Mouse (Mus musculus) forebrain, embryonic 11.5 days (tissue): ENCODE data around the gene Tcf20. TPM values are rescaled to one million over a fixed set of nuclear protein-coding genes. Genes with fewer than 3 reads are reported as not detected.

Experiments
- ATAC-seq: fragments of 200-750 bp; cut with Nextera tagmentation; replicated peaks from 2 replicates; pipeline ENCODE4 v1.8.0; 2017; ENCODE audit warnings: moderate TSS enrichment; ENCODE audit not compliant: low FRiP score
- DNase-seq: peaks from one replicate; pipeline ENCODE4 v3.0.0-alpha.2; 2017; ENCODE audit warnings: low spot score
- H3K27ac ChIP-seq: fragments of 300-500 bp; sonication (generic); 2 replicates; pipeline ENCODE4 v1.5.1; 2014; ENCODE audit warnings: low read depth, low read length
- H3K27me3 ChIP-seq: fragments of 300-500 bp; sonication (generic); 2 replicates; pipeline ENCODE4 v1.6.1; 2014; ENCODE audit warnings: mild to moderate bottlenecking, low read length, mixed read lengths; ENCODE audit not compliant: control insufficient read depth, insufficient read depth
- H3K36me3 ChIP-seq: fragments of 300-500 bp; sonication (generic); 2 replicates; pipeline ENCODE4 v1.6.1; 2014; ENCODE audit warnings: mild to moderate bottlenecking, low read length, moderate library complexity, mixed read lengths; ENCODE audit not compliant: control insufficient read depth, insufficient read depth
- H3K4me1 ChIP-seq: fragments of 300-500 bp; sonication (generic); replicated peaks from 2 replicates; pipeline ENCODE4 v1.6.1; 2014; ENCODE audit warnings: low read length, mixed read lengths; ENCODE audit not compliant: control insufficient read depth, insufficient read depth
- H3K4me2 ChIP-seq: fragments of 300-500 bp; sonication (generic); 2 replicates; pipeline ENCODE4 v1.6.1; 2014; ENCODE audit warnings: low read depth, mild to moderate bottlenecking, low read length, moderate library complexity, mixed read lengths; ENCODE audit not compliant: severe bottlenecking
- H3K4me3 ChIP-seq: fragments of 300-500 bp; sonication (generic); 2 replicates; pipeline ENCODE4 v1.5.1; 2014; ENCODE audit warnings: low read depth, low read length
- H3K9ac ChIP-seq: fragments of 300-500 bp; sonication (generic); 2 replicates; pipeline ENCODE4 v1.6.1; 2014; ENCODE audit warnings: low read length
- H3K9me3 ChIP-seq: fragments of 300-500 bp; sonication (generic); 2 replicates; pipeline ENCODE4 v1.6.1; 2016; ENCODE audit warnings: low read length, mixed read lengths; ENCODE audit not compliant: control insufficient read depth
- WGBS: fragments of 180-500 bp; shearing (Covaris S2); extraction: QIAGEN DNeasy Blood & Tissue Kit; methylation state at CpG from one replicate; pipeline ENCODE4 v1.1.7; 2014; 5-methylcytosine and 5-hydroxymethylcytosine counted together
- polyA plus RNA-seq: library from polyadenylated mRNA; unstranded; fragments of >200 nt; fragmentation: Nextera tagmentation; extraction: Ambion mirVana; gene quantifications from 2 replicates; pipeline ENCODE4 v1.2.1, GENCODE M21; 2014

Tcf20 gene
- polyA plus RNA-seq, 1 experiment from 2014 or later: 12.6 TPM

GRCm38 (mm10) chr15:82822347-82822746 is 165.3 kb downstream of the Tcf20 start:
- H3K36me3 ChIP-seq: no peaks in the 10 kb centered on the region
- no peak for ATAC-seq
- DNase-seq: no peak
- 82% methylated on average over 3 of the region's 4 CpGs for WGBS
- peaks cover 2% of the 10 kb centered on the region; the same call in 1 of the 2 replicates for H3K4me1 ChIP-seq
- H3K4me2 ChIP-seq: no peak overlapping the region
- H3K27me3 ChIP-seq: no peaks in the 10 kb centered on the region
- H3K27ac ChIP-seq: no peak overlapping the region
- no peaks in the 10 kb centered on the region for H3K9me3 ChIP-seq
- H3K4me3 ChIP-seq: no peak overlapping the region
- H3K9ac ChIP-seq: no peak overlapping the region

- H3K4me3 ChIP-seq: no peak overlapping the region
- no peak overlapping the region for H3K27ac ChIP-seq
- H3K36me3 ChIP-seq: no peaks in the 10 kb centered on the region
- H3K4me2 ChIP-seq: no peak overlapping the region
- ATAC-seq (no peak), DNase-seq (no peak)
- H3K4me1 ChIP-seq: peaks cover 2% of the 10 kb centered on the region; the same call in 1 of the 2 replicates
- no peaks in the 10 kb centered on the region for H3K9me3 ChIP-seq
- H3K27me3 ChIP-seq: no peaks in the 10 kb centered on the region
- no peak overlapping the region for H3K9ac ChIP-seq
- WGBS: 75% methylated on average over 1 of the region's 1 CpGs
Observed at GRCm38 (mm10) chr15:82821657-82822056, 166.0 kb downstream of the Tcf20 start.

GRCm38 (mm10) chr15:82815296-82815695 is 172.4 kb downstream of the Tcf20 start:
- Histone ChIP-seq H3K4me2 (no peak overlapping the region), H3K36me3 (no peaks in the 10 kb centered on the region), H3K9me3 (no peaks in the 10 kb centered on the region), H3K4me1 (no peaks in the 10 kb centered on the region), H3K9ac (no peak overlapping the region), H3K27ac (no peak overlapping the region), H3K4me3 (no peak overlapping the region), H3K27me3 (no peaks in the 10 kb centered on the region)
- ATAC-seq (no peak), DNase-seq (no peak)
- WGBS: 90% methylated on average over 4 of the region's 4 CpGs

GRCm38 (mm10) chr15:82814806-82815205 is 172.9 kb downstream of the Tcf20 start:
- no peak for ATAC-seq
- no peak overlapping the region for H3K4me2 ChIP-seq
- H3K36me3 ChIP-seq: no peaks in the 10 kb centered on the region
- H3K27ac ChIP-seq: no peak overlapping the region
- no peaks in the 10 kb centered on the region for H3K9me3 ChIP-seq
- H3K4me3 ChIP-seq: no peak overlapping the region
- no peaks in the 10 kb centered on the region for H3K27me3 ChIP-seq
- 71% methylated on average over 4 of the region's 4 CpGs for WGBS
- DNase-seq: peak; percentile 71
- H3K9ac ChIP-seq: no peak overlapping the region
- H3K4me1 ChIP-seq: no peaks in the 10 kb centered on the region

GRCm38 (mm10) chr15:82814321-82814720 is 173.4 kb downstream of the Tcf20 start:
- Histone ChIP-seq H3K4me2 (no peak overlapping the region), H3K4me3 (no peak overlapping the region), H3K4me1 (no peaks in the 10 kb centered on the region), H3K36me3 (no peaks in the 10 kb centered on the region; the same call in 1 of the 2 replicates), H3K9me3 (no peaks in the 10 kb centered on the region), H3K27ac (no peak overlapping the region), H3K27me3 (no peaks in the 10 kb centered on the region), H3K9ac (no peak overlapping the region)
- DNase-seq: no peak
- 90% methylated on average over 7 of the region's 7 CpGs for WGBS
- no peak for ATAC-seq

GRCm38 (mm10) chr15:82810556-82810955 is 177.1 kb downstream of the Tcf20 start:
- 96% methylated on average over 1 of the region's 1 CpGs for WGBS
- H3K36me3 ChIP-seq: no peaks in the 10 kb centered on the region; the same call in 1 of the 2 replicates

GRCm38 (mm10) chr15:82809511-82809910 is 178.2 kb downstream of the Tcf20 start:
- Histone ChIP-seq H3K27me3 (no peaks in the 10 kb centered on the region), H3K27ac (no peak overlapping the region), H3K4me3 (no peak overlapping the region), H3K4me1 (no peaks in the 10 kb centered on the region), H3K9ac (no peak overlapping the region), H3K9me3 (no peaks in the 10 kb centered on the region), H3K4me2 (no peak overlapping the region), H3K36me3 (no peaks in the 10 kb centered on the region; the same call in 1 of the 2 replicates)
- WGBS: 85% methylated on average over 6 of the region's 6 CpGs
- no peak for ATAC-seq
- no peak for DNase-seq

More at GRCm38 (mm10) chr15:82810556-82810955, 177.1 kb downstream of the Tcf20 start:
- no peaks in the 10 kb centered on the region for H3K9me3 ChIP-seq
- no peaks in the 10 kb centered on the region for H3K27me3 ChIP-seq
- H3K9ac ChIP-seq: no peak overlapping the region
- no peak overlapping the region for H3K27ac ChIP-seq
- DNase-seq: no peak
- ATAC-seq: no peak
- no peaks in the 10 kb centered on the region for H3K4me1 ChIP-seq
- no peak overlapping the region for H3K4me3 ChIP-seq
- H3K4me2 ChIP-seq: no peak overlapping the region

GRCm38 (mm10) chr15:82806969-82807763 is 180.5 kb downstream of the Tcf20 start:
- no peak overlapping the region for H3K27ac ChIP-seq
- WGBS: 83% methylated on average over 5 of the region's 5 CpGs
- ATAC-seq (no peak), DNase-seq (no peak)
- no peaks in the 10 kb centered on the region for H3K27me3 ChIP-seq
- H3K9me3 ChIP-seq: no peaks in the 10 kb centered on the region
- H3K36me3 ChIP-seq: no peaks in the 10 kb centered on the region; the same call in 1 of the 2 replicates
- H3K9ac ChIP-seq: no peak overlapping the region
- no peak overlapping the region for H3K4me2 ChIP-seq
- no peak overlapping the region for H3K4me3 ChIP-seq
- H3K4me1 ChIP-seq: no peaks in the 10 kb centered on the region
